Mouse (Mus musculus) neural tube, embryonic 10.5 days (tissue): ENCODE results near the gene Ttll4.
A peak's percentile ranks its signal among the peaks of the same experiment; 100 is the strongest.

Experiments
- DNase-seq: peaks from one replicate; pipeline ENCODE4 v3.0.0-alpha.2; 2017; ENCODE audit warnings: low spot score; ENCODE audit errors: extremely low spot score

Gene Ttll4

GRCm38 (mm10) chr1:74712046-74712445 is 50.5 kb downstream of the Ttll4 start:
- DNase-seq, result no peak

- no peak for DNase-seq
Observed at GRCm38 (mm10) chr1:74712461-74713098, 51.0 kb downstream of the Ttll4 start.

- DNase-seq, result peak; percentile 76
Observed at GRCm38 (mm10) chr1:74713099-74713858, 51.7 kb downstream of the Ttll4 start, which contains the start of gene Cyp27a1. Cyp27a1 (plus strand) TSS chr1:74713574.

- no peak for DNase-seq
Observed at GRCm38 (mm10) chr1:74713859-74714730, 52.5 kb downstream of the Ttll4 start.

- DNase-seq, result no peak
Observed at GRCm38 (mm10) chr1:74714967-74715366, 53.4 kb downstream of the Ttll4 start.

GRCm38 (mm10) chr1:74715468-74715867 is 53.9 kb downstream of the Ttll4 start:
- peak; percentile 37 for DNase-seq

- DNase-seq, result no peak
Observed at GRCm38 (mm10) chr1:74715886-74716285, 54.3 kb downstream of the Ttll4 start.

- DNase-seq, result no peak
Observed at GRCm38 (mm10) chr1:74718113-74718512, 56.6 kb downstream of the Ttll4 start.

GRCm38 (mm10) chr1:74719281-74719680 is 57.7 kb downstream of the Ttll4 start:
- no peak for DNase-seq

GRCm38 (mm10) chr1:74721657-74722056 is 60.1 kb downstream of the Ttll4 start:
- no peak for DNase-seq

GRCm38 (mm10) chr1:74723748-74724147 is 62.2 kb downstream of the Ttll4 start:
- DNase-seq, result no peak

- no peak for DNase-seq
Observed at GRCm38 (mm10) chr1:74726114-74726513, 64.6 kb downstream of the Ttll4 start.

- no peak for DNase-seq
Observed at GRCm38 (mm10) chr1:74726674-74727073, 65.1 kb downstream of the Ttll4 start.

GRCm38 (mm10) chr1:74728446-74728845 is 66.9 kb downstream of the Ttll4 start:
- DNase-seq, result no peak

- DNase-seq, result no peak
Observed at GRCm38 (mm10) chr1:74736977-74737376, 75.4 kb downstream of the Ttll4 start.

- DNase-seq, result no peak
Observed at GRCm38 (mm10) chr1:74737500-74737899, 76.0 kb downstream of the Ttll4 start.

GRCm38 (mm10) chr1:74740846-74741245 is 79.3 kb downstream of the Ttll4 start:
- no peak for DNase-seq

- DNase-seq, result no peak
Observed at GRCm38 (mm10) chr1:74747335-74747734, 85.8 kb downstream of the Ttll4 start.

- peak; percentile 43 for DNase-seq
Observed at GRCm38 (mm10) chr1:74748643-74749271, 87.2 kb downstream of the Ttll4 start, which contains the start of gene Prkag3. Prkag3 (minus strand) TSS chr1:74749221.

- no peak for DNase-seq
Observed at GRCm38 (mm10) chr1:74749301-74749700, 87.8 kb downstream of the Ttll4 start.

- no peak for DNase-seq
Observed at GRCm38 (mm10) chr1:74750683-74751082, 89.1 kb downstream of the Ttll4 start.
